Mouse (Mus musculus) liver, adult 2 months (tissue): Measurements from ENCODE around the gene Mical2. TPM values are rescaled to one million over a fixed set of nuclear protein-coding genes. Genes with fewer than 3 reads are reported as not detected.

Source experiments
- DNase-seq: peaks from one replicate; pipeline ENCODE4 v3.0.0-alpha.2; 2011; ENCODE audit warnings: low read depth, low spot score; ENCODE audit errors: extremely low read depth
- H3K27ac ChIP-seq: fragments of 200-500 bp; replicated peaks from 2 replicates; pipeline ENCODE4 v1.5.1; 2012; ENCODE audit warnings: low read depth, mild to moderate bottlenecking, control low read depth, inconsistent platforms, low read length; ENCODE audit not compliant: insufficient read depth
- H3K27me3 ChIP-seq: fragments of 200-500 bp; 2 replicates; pipeline ENCODE4 v1.6.1; 2012; ENCODE audit warnings: mild to moderate bottlenecking, moderate library complexity, low read length, inconsistent platforms; ENCODE audit not compliant: control insufficient read depth, insufficient read depth
- H3K36me3 ChIP-seq: fragments of 200-500 bp; 2 replicates; pipeline ENCODE4 v1.6.1; 2012; ENCODE audit warnings: low read length, inconsistent platforms; ENCODE audit not compliant: control insufficient read depth, insufficient read depth
- H3K4me1 ChIP-seq: fragments of 200-500 bp; 2 replicates; pipeline ENCODE4 v1.6.1; 2011; ENCODE audit warnings: low read length; ENCODE audit not compliant: control insufficient read depth, insufficient read depth
- H3K4me3 ChIP-seq: fragments of 200-500 bp; 2 replicates; pipeline ENCODE4 v1.5.1; 2011; ENCODE audit warnings: low read depth, mild to moderate bottlenecking, control low read depth, low read length, moderate library complexity; ENCODE audit not compliant: insufficient read depth
- H3K79me2 ChIP-seq: fragments of 200-500 bp; 2 replicates; pipeline ENCODE4 v1.6.1; 2012; ENCODE audit warnings: inconsistent platforms, mild to moderate bottlenecking, low read length, moderate library complexity; ENCODE audit not compliant: control insufficient read depth, insufficient read depth
- H3K9ac ChIP-seq: fragments of 200-500 bp; 2 replicates; pipeline ENCODE4 v1.6.1; 2012; ENCODE audit warnings: low read depth, mild to moderate bottlenecking, control low read depth, inconsistent platforms, low read length
- CTCF ChIP-seq: fragments of 200-500 bp; IDR thresholded peaks from 2 replicates; pipeline ENCODE4 v1.5.1; 2011; ENCODE audit warnings: low read depth, low read length, control low read depth
- POLR2A ChIP-seq: fragments of 200-500 bp; IDR thresholded peaks from 2 replicates; pipeline ENCODE4 v1.6.1; 2011; ENCODE audit warnings: low read length, control low read depth; ENCODE audit not compliant: insufficient read depth; ENCODE audit errors: extremely low read depth
- WGBS: fragments of 180-500 bp; shearing (Covaris S2); methylation state at CpG from one replicate; pipeline ENCODE4 v1.1.7; 2018; 5-methylcytosine and 5-hydroxymethylcytosine counted together
- polyA plus RNA-seq: library from polyadenylated mRNA; depleted of rRNA; stranded (reverse); fragments of >200 nt; gene quantifications from 2 replicates; pipeline ENCODE4 v1.2.3, GENCODE M21; 2012
- total RNA-seq: library from RNA; depleted of rRNA; stranded (reverse); fragments of >200 nt; gene quantifications from 2 replicates; pipeline ENCODE4 v1.2.3, GENCODE M21; 2014

The Mical2 gene
- total and polyA plus RNA-seq, 2 experiments: 4.1 to 6.9 TPM

GRCm38 (mm10) chr7:112321798-112322794 lies 96.4 kb downstream of the Mical2 start:
- Histone ChIP-seq H3K9ac (no peak overlapping the region), H3K79me2 (no peaks in the 10 kb centered on the region), H3K27ac (no peak overlapping the region), H3K27me3 (no peaks in the 10 kb centered on the region), H3K36me3 (peaks cover 36% of the 10 kb centered on the region), H3K4me1 (no peaks in the 10 kb centered on the region), H3K4me3 (no peak overlapping the region)
- TF ChIP-seq CTCF: no peak
- no peak for TF ChIP-seq POLR2A
- peak; percentile 33 for DNase-seq
- WGBS: 63% methylated on average over 9 of the region's 9 CpGs

- Histone ChIP-seq H3K27ac (no peak overlapping the region), H3K79me2 (no peaks in the 10 kb centered on the region), H3K4me3 (no peak overlapping the region), H3K27me3 (no peaks in the 10 kb centered on the region), H3K9ac (no peak overlapping the region), H3K36me3 (peaks cover 38% of the 10 kb centered on the region), H3K4me1 (no peaks in the 10 kb centered on the region)
- no peak for TF ChIP-seq POLR2A
- TF ChIP-seq CTCF: no peak
- WGBS: 50% methylated on average over 5 of the region's 5 CpGs
- peak; percentile 78 for DNase-seq
These were observed 98.9 kb downstream of the Mical2 start for GRCm38 (mm10) chr7:112324577-112324976.

GRCm38 (mm10) chr7:112326852-112327251 lies 101.2 kb downstream of the Mical2 start:
- no peak overlapping the region for H3K9ac ChIP-seq
- no peak overlapping the region for H3K27ac ChIP-seq
- DNase-seq: no peak
- H3K4me3 ChIP-seq: no peak overlapping the region
- H3K36me3 ChIP-seq: peaks cover 32% of the 10 kb centered on the region
- WGBS: 96% methylated on average over 4 of the region's 4 CpGs
- no peaks in the 10 kb centered on the region for H3K27me3 ChIP-seq
- no peaks in the 10 kb centered on the region for H3K4me1 ChIP-seq
- TF ChIP-seq CTCF: no peak
- TF ChIP-seq POLR2A: no peak
- H3K79me2 ChIP-seq: no peaks in the 10 kb centered on the region

- Histone ChIP-seq H3K9ac (no peak overlapping the region), H3K27me3 (no peaks in the 10 kb centered on the region), H3K79me2 (no peaks in the 10 kb centered on the region), H3K4me3 (no peak overlapping the region), H3K27ac (no peak overlapping the region), H3K4me1 (no peaks in the 10 kb centered on the region), H3K36me3 (peaks cover 22% of the 10 kb centered on the region; the same call in 1 of the 2 replicates)
- 18% methylated on average over 1 of the region's 1 CpGs for WGBS
- TF ChIP-seq POLR2A (no peak), CTCF (0 out of 2 replicates have a peak, but pooled peaks have one; percentile 9)
- DNase-seq: peak; percentile 42
These were observed 103.3 kb downstream of the Mical2 start for GRCm38 (mm10) chr7:112328969-112329368.

GRCm38 (mm10) chr7:112329496-112329895 lies 103.8 kb downstream of the Mical2 start:
- Histone ChIP-seq H3K27ac (no peak overlapping the region), H3K4me1 (no peaks in the 10 kb centered on the region), H3K36me3 (peaks cover 18% of the 10 kb centered on the region; the same call in 1 of the 2 replicates), H3K9ac (no peak overlapping the region), H3K79me2 (no peaks in the 10 kb centered on the region), H3K27me3 (no peaks in the 10 kb centered on the region), H3K4me3 (no peak overlapping the region)
- 92% methylated on average over 7 of the region's 7 CpGs for WGBS
- no peak for DNase-seq
- no peak for TF ChIP-seq POLR2A
- no peak for TF ChIP-seq CTCF
